Mouse (Mus musculus) yolk sac, embryonic 10.5 days (tissue): ENCODE data around the gene Ube3c.

Experiments used
- DNase-seq: peaks from one replicate; pipeline ENCODE4 v3.0.0-alpha.2; 2017; ENCODE audit warnings: low spot score

The Ube3c gene

GRCm38 (mm10) chr5:29672551-29672950, 103.5 kb downstream of the Ube3c start:
- DNase-seq, result no peak

GRCm38 (mm10) chr5:29674305-29674704, 105.3 kb downstream of the Ube3c start:
- no peak for DNase-seq

GRCm38 (mm10) chr5:29676445-29676844, 107.4 kb downstream of the Ube3c start:
- DNase-seq, result no peak

- DNase-seq, result no peak
These were observed 116.0 kb downstream of the Ube3c start for GRCm38 (mm10) chr5:29685085-29685484.

- DNase-seq, result peak; percentile 21
These were observed 118.6 kb downstream of the Ube3c start for GRCm38 (mm10) chr5:29687671-29688070.

- no peak for DNase-seq
These were observed 119.3 kb downstream of the Ube3c start for GRCm38 (mm10) chr5:29688352-29688751.

GRCm38 (mm10) chr5:29698493-29698892, 129.5 kb downstream of the Ube3c start:
- peak; percentile 54 for DNase-seq

GRCm38 (mm10) chr5:29699520-29700202, 130.6 kb downstream of the Ube3c start:
- DNase-seq, result no peak

- no peak for DNase-seq
These were observed 138.2 kb downstream of the Ube3c start for GRCm38 (mm10) chr5:29707241-29707640.

- no peak for DNase-seq
These were observed 139.2 kb downstream of the Ube3c start for GRCm38 (mm10) chr5:29708258-29708657.

- no peak for DNase-seq
These were observed 142.6 kb downstream of the Ube3c start for GRCm38 (mm10) chr5:29711631-29712030.

GRCm38 (mm10) chr5:29712906-29713305, 143.9 kb downstream of the Ube3c start:
- no peak for DNase-seq

- no peak for DNase-seq
These were observed 152.1 kb downstream of the Ube3c start for GRCm38 (mm10) chr5:29721159-29721558.

GRCm38 (mm10) chr5:29725369-29725768, 156.3 kb downstream of the Ube3c start:
- DNase-seq, result no peak
